Mouse (Mus musculus) CH12.LX (cell line): Measurements from ENCODE around the gene Rims1. TPM values are rescaled to one million over a fixed set of nuclear protein-coding genes. Genes with fewer than 3 reads are reported as not detected.

ENCODE experiments used
- DNase-seq: peaks from one replicate; pipeline ENCODE4 v3.0.0-alpha.2; 2013; ENCODE audit errors: extremely low read depth
- H3K27ac ChIP-seq: 2 replicates; pipeline ENCODE4 v1.5.1; 2012; ENCODE audit warnings: low read depth, mild to moderate bottlenecking, control low read depth, moderate library complexity; ENCODE audit not compliant: insufficient read depth
- H3K27me3 ChIP-seq: replicated peaks from 2 replicates; pipeline ENCODE3; 2012; ENCODE audit warnings: inconsistent platforms
- H3K36me3 ChIP-seq, 2 experiments: replicated peaks in 1 of 2; 2 replicates each; pipeline versions ENCODE3 to v1.6.1; 2012; ENCODE audit warnings: inconsistent platforms in 1 of 2, low read length in 1 of 2, mild to moderate bottlenecking in 1 of 2, mixed read lengths in 1 of 2, moderate library complexity in 1 of 2; ENCODE audit not compliant: control insufficient read depth in 1 of 2, insufficient read depth in 1 of 2
- H3K4me1 ChIP-seq, 2 experiments: 2 replicates each; pipeline ENCODE4 v1.6.1; 2012; ENCODE audit warnings: inconsistent platforms in 1 of 2, moderate library complexity in 1 of 2; ENCODE audit not compliant: insufficient read depth in 2 of 2, control insufficient read depth in 1 of 2
- H3K4me2 ChIP-seq: 2 replicates; pipeline ENCODE4 v1.6.1; 2012; ENCODE audit warnings: low read depth, mild to moderate bottlenecking, control low read depth; ENCODE audit not compliant: poor library complexity, insufficient read depth, severe bottlenecking
- H3K4me3 ChIP-seq, 3 experiments: fragments of 150-350 bp in 1 of 3; sonication (generic) in 1 of 3; replicated peaks in 1 of 3; 2 replicates each; pipeline versions ENCODE3 to v1.5.1; 2011 to 2012; ENCODE audit warnings: low read depth in 2 of 3, low read length in 2 of 3, mild to moderate bottlenecking in 2 of 3, moderate library complexity in 2 of 3, control low read depth in 1 of 3, improper control_type of control experiment in 1 of 3, inconsistent platforms in 1 of 3, mixed read lengths in 1 of 3; ENCODE audit not compliant: poor library complexity in 1 of 3
- H3K79me2 ChIP-seq: replicated peaks from 2 replicates; pipeline ENCODE4 v1.6.1; 2012; ENCODE audit warnings: mild to moderate bottlenecking, moderate library complexity; ENCODE audit not compliant: control insufficient read depth, poor library complexity, insufficient read depth, severe bottlenecking; ENCODE audit errors: extremely low read depth
- H3K9ac ChIP-seq: 2 replicates; pipeline ENCODE4 v1.6.1; 2012; ENCODE audit warnings: low read depth, mild to moderate bottlenecking, control low read depth, moderate library complexity; ENCODE audit not compliant: insufficient read depth
- H3K9me3 ChIP-seq: replicated peaks from 2 replicates; pipeline ENCODE3; 2012; ENCODE audit warnings: low read length, inconsistent platforms, mixed read lengths
- BHLHE40 ChIP-seq: IDR thresholded peaks from 2 replicates; pipeline ENCODE4 v1.6.1; 2011; ENCODE audit warnings: mild to moderate bottlenecking, low read depth, low read length, improper control_type of control experiment
- CHD1 ChIP-seq: IDR thresholded peaks from 2 replicates; pipeline ENCODE4 v1.6.1; 2012; ENCODE audit warnings: low read depth, low read length, improper control_type of control experiment, inconsistent platforms
- CHD2 ChIP-seq: IDR thresholded peaks from 2 replicates; pipeline ENCODE4 v1.6.1; 2011; ENCODE audit warnings: low read length, improper control_type of control experiment
- ELF1 ChIP-seq: IDR thresholded peaks from 2 replicates; pipeline ENCODE4 v1.6.1; 2014; ENCODE audit warnings: low read depth, mild to moderate bottlenecking, inconsistent platforms, low read length, improper control_type of control experiment
- HCFC1 ChIP-seq: IDR thresholded peaks from 2 replicates; pipeline ENCODE4 v1.6.1; 2012; ENCODE audit warnings: low read depth, mild to moderate bottlenecking, inconsistent platforms, low read length, improper control_type of control experiment
- IRF4 ChIP-seq: IDR thresholded peaks from 2 replicates; pipeline ENCODE4 v1.6.1; 2014; ENCODE audit warnings: low read depth, mild to moderate bottlenecking, inconsistent platforms, low read length, improper control_type of control experiment
- JUN ChIP-seq: IDR thresholded peaks from 2 replicates; pipeline ENCODE4 v1.6.1; 2011; ENCODE audit warnings: low read depth, mild to moderate bottlenecking, low read length, improper control_type of control experiment, moderate library complexity; ENCODE audit not compliant: insufficient read depth
- MAX ChIP-seq: IDR thresholded peaks from 2 replicates; pipeline ENCODE4 v1.6.1; 2011; ENCODE audit warnings: low read length, improper control_type of control experiment
- MYC ChIP-seq: IDR thresholded peaks from 2 replicates; pipeline ENCODE4 v1.6.1; 2011; ENCODE audit warnings: low read depth, mild to moderate bottlenecking, improper control_type of control experiment, low read length
- NRF1 ChIP-seq: IDR thresholded peaks from 2 replicates; pipeline ENCODE4 v1.6.1; 2014; ENCODE audit warnings: low read depth, mild to moderate bottlenecking, inconsistent platforms, low read length, improper control_type of control experiment, moderate library complexity
- PAX5 ChIP-seq: IDR thresholded peaks from 2 replicates; pipeline ENCODE4 v1.6.1; 2012; ENCODE audit warnings: low read length, inconsistent platforms, mixed read lengths
- POLR2AphosphoS2 ChIP-seq: IDR thresholded peaks from 2 replicates; pipeline ENCODE4 v1.6.1; 2011; ENCODE audit warnings: low read depth, low read length, improper control_type of control experiment
- RCOR1 ChIP-seq: conservative IDR thresholded peaks from 2 replicates; pipeline ENCODE4 v1.6.1; 2012; ENCODE audit warnings: low read depth, mild to moderate bottlenecking, inconsistent platforms, low read length, improper control_type of control experiment
- SIN3A ChIP-seq: IDR thresholded peaks from 2 replicates; pipeline ENCODE4 v1.6.1; 2012; ENCODE audit warnings: low read length, improper control_type of control experiment, inconsistent platforms
- SMC3 ChIP-seq: IDR thresholded peaks from 2 replicates; pipeline ENCODE4 v1.6.1; 2011; ENCODE audit warnings: low read depth, low read length, improper control_type of control experiment
- TBP ChIP-seq: conservative IDR thresholded peaks from 2 replicates; pipeline ENCODE4 v1.6.1; 2011; ENCODE audit warnings: low read depth, low read length, improper control_type of control experiment
- TCF12 ChIP-seq: IDR thresholded peaks from 2 replicates; pipeline ENCODE4 v1.6.1; 2014; ENCODE audit warnings: low read depth, mild to moderate bottlenecking, inconsistent platforms, low read length, improper control_type of control experiment
- UBTF ChIP-seq: IDR thresholded peaks from 2 replicates; pipeline ENCODE4 v1.6.1; 2012; ENCODE audit warnings: low read depth, mild to moderate bottlenecking, inconsistent platforms, low read length, improper control_type of control experiment, moderate library complexity
- USF1 ChIP-seq: IDR thresholded peaks from 2 replicates; pipeline ENCODE4 v1.6.1; 2014; ENCODE audit warnings: low read depth, mild to moderate bottlenecking, inconsistent platforms, low read length, improper control_type of control experiment
- ZKSCAN1 ChIP-seq: IDR thresholded peaks from 2 replicates; pipeline ENCODE4 v1.6.1; 2012; ENCODE audit warnings: low read depth, inconsistent platforms, low read length, improper control_type of control experiment, borderline replicate concordance
- dilution Hi-C: fragments of 300-500 bp; cut with MboI; formaldehyde crosslinking; loops from 2 replicates; pipeline ENCODE4 v1.14.3; 2020; ENCODE audit warnings: low sequenced_read_pairs; ENCODE audit not compliant: extremely low pct_unique_long_range_greater_than_20kb, extremely low pct_ligation_motif_present
- in situ Hi-C: fragments of 300-500 bp; cut with MboI; formaldehyde crosslinking; loops from 3 replicates; pipeline ENCODE4 v1.14.3; 2019; ENCODE audit warnings: low sequenced_read_pairs, low pct_ligation_motif_present, low pct_unique_long_range_greater_than_20kb, mixed read lengths
- polyA plus RNA-seq: library from polyadenylated mRNA; unstranded; fragments of >175 nt; gene quantifications from 2 replicates; pipeline ENCODE4 v1.2.1, GENCODE M21; 2012; ENCODE audit warnings: low read depth; ENCODE audit not compliant: insufficient read length
- total RNA-seq, 2 experiments: library from RNA; depleted of rRNA; stranded (reverse); fragments of 300-350 nt in 1 of 2; fragments of >200 nt in 1 of 2; gene quantifications; 2 replicates each; pipeline ENCODE4 v1.2.3; 2012 to 2014

The Rims1 gene
- total and polyA plus RNA-seq, 3 experiments: not detected

DNA sequence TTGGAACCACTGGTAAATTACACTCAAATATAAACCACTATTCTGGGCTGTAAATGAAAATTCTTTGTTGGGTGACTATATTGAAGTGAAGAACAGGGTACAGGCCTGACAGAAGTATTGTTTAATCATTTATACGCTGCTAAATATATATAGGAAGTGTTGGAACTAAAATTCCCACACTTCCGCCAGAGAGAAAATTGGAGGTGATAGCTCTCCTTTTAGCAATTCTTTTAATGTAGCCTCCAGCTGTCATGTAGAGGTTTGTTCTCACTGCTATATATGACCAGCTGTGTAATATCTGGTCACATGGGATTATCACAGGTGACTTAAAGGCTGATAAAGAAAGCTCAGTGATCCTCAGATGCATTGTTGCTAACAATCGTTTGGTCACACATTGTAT, 144.0 kb downstream of the Rims1 start:
- H3K36me3 ChIP-seq: no peaks in the 10 kb centered on the region
- no peak for DNase-seq
- dilution Hi-C loops: no loop called here
- no peaks in the 10 kb centered on the region for H3K79me2 ChIP-seq
- no peaks in the 10 kb centered on the region for H3K27me3 ChIP-seq
- H3K4me3 ChIP-seq: no peak overlapping the region
- H3K4me1 ChIP-seq: no peaks in the 10 kb centered on the region
- H3K9me3 ChIP-seq: no peaks in the 10 kb centered on the region
- no peak overlapping the region for H3K4me2 ChIP-seq
- no peak overlapping the region for H3K27ac ChIP-seq
- in situ Hi-C loops: no loop called here
- no peak overlapping the region for H3K9ac ChIP-seq
- TF ChIP-seq UBTF (no peak), CHD1 (no peak), PAX5 (no peak), NRF1 (no peak), USF1 (no peak), TBP (no peak), ZKSCAN1 (no peak), MAX (no peak), RCOR1 (no peak)

DNA sequence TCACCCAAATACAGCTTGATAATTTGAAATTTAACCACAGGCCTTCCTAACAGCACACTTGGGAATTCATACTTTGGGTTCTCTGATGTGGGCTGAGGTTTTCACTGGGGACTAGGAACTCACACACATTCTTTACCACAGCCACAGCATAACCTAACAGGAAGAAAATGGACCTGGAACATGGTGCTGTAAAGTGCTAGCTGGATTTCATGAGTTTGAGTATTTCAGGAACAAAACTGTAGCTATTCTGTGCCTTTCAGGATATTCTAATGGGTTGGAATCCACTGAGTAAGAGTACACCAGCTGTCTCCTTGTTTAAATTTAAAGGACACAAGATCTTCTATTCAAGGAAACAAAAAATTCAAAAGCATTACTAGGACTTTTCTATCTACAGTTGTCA, 149.8 kb downstream of the Rims1 start:
- no peaks in the 10 kb centered on the region for H3K9me3 ChIP-seq
- H3K4me2 ChIP-seq: no peak overlapping the region
- no peak for TF ChIP-seq SMC3
- no peak for TF ChIP-seq JUN
- no peak for TF ChIP-seq SIN3A
- TF ChIP-seq PAX5: no peak
- TF ChIP-seq CHD1: no peak
- TF ChIP-seq IRF4: no peak
- no peak for TF ChIP-seq MYC
- TF ChIP-seq POLR2AphosphoS2: no peak
- TF ChIP-seq TBP: no peak
- TF ChIP-seq BHLHE40: no peak
- TF ChIP-seq ELF1: no peak
- TF ChIP-seq TCF12: no peak
- no peak for TF ChIP-seq RCOR1
- no peak for TF ChIP-seq NRF1
- TF ChIP-seq ZKSCAN1: no peak
- no peak for TF ChIP-seq CHD2
- TF ChIP-seq HCFC1: no peak
- TF ChIP-seq USF1: no peak
- no peak overlapping the region for H3K27ac ChIP-seq
- no peak overlapping the region for H3K9ac ChIP-seq
- dilution Hi-C loops (no loop called here), in situ Hi-C loops (no loop called here)
- DNase-seq: no peak
- H3K36me3 ChIP-seq: no peaks in the 10 kb centered on the region
- no peak overlapping the region for H3K4me3 ChIP-seq
- no peaks in the 10 kb centered on the region for H3K27me3 ChIP-seq
- no peaks in the 10 kb centered on the region for H3K79me2 ChIP-seq
- no peaks in the 10 kb centered on the region for H3K4me1 ChIP-seq
